13 mouse cellular contexts compared by ENCODE assay signal in the genomic region with DNA sequence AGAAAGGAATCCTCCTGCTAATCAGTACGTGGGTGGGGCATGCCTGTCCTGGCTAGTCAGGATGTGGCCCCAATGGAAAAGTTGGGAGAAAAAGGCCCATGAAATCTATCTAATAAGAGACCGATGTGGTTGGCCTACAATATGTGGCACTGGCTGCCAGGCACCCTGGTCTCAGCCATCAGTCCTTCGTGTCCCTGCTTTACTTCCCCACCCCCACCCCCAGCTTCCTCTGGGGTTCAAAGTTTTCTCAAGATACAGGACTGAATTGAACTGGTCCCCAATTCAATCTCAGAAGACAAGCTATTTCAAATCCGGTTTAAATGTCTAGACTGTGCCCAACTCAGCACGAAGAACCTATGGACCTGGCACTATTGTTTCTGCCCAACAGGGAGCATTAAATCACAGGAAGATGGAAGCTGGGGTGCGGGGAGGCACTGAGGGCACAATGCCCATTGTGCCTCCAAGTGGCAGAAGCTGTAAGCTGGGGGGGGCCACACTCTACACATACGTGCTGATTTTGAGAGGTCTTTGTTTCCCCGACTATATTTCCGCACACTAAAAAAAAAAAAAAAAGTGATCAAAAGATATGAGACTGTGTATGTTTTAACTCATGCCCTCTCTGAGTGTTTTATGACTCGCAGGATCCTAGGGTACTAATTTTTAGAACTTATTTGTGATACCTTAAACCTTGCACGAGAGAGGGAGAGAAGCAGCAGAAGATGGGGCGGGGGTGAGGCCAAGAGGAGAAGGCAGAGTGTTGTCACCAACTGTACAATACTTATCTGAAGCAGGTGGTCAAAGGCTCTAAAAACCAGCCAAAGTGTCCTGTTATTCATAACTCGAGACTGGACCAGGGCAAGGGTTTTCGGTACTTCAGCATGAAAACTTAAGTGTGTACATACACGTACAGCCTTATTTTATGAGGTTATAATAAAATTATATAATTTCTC.
DNase-seq lines count a peak whose midpoint lies in the region; ATAC-seq and TF ChIP-seq lines count a peak whose summit lies in the region.
"Had no signal": no experiment of that assay in that cellular context is flagged by ENCODE, and none has a peak within 500 bp of the region (broad histone marks: within the 10 kb centered on the region; RNA-seq: fewer than 3 reads in every experiment).

No protein-coding gene starts in this region.

- H3K4me3 ChIP-seq in forebrain, embryonic 11.5 days (ENCODE audit: low read depth, low read length) = no peak overlapping the region
- no peak overlapping the region for H3K4me3 ChIP-seq in forebrain, embryonic 16.5 days (replicated peaks; ENCODE audit: low read length)
- H3K4me3 ChIP-seq in hindbrain, postnatal 0 days (ENCODE audit: low read length) = no peak overlapping the region
- H3K4me3 ChIP-seq: heart, embryonic 10.5 days; megakaryocyte, embryonic 14.5 days had no signal

- no peak for ATAC-seq in forebrain, embryonic 11.5 days (replicated peaks; ENCODE audit: low FRiP score)
- ATAC-seq in forebrain, embryonic 16.5 days = no peak
- peak; percentile 73 for ATAC-seq in hindbrain, postnatal 0 days

- H3K9me3 ChIP-seq in forebrain, embryonic 11.5 days (ENCODE audit: control insufficient read depth, low read length) = no peaks in the 10 kb centered on the region
- no peaks in the 10 kb centered on the region for H3K9me3 ChIP-seq in forebrain, embryonic 16.5 days (ENCODE audit: control insufficient read depth, low read length)
- no peaks in the 10 kb centered on the region for H3K9me3 ChIP-seq in hindbrain, postnatal 0 days (ENCODE audit: low read length)
- H3K9me3 ChIP-seq: heart, embryonic 10.5 days; megakaryocyte, embryonic 14.5 days had no signal

- H3K36me3 ChIP-seq in forebrain, embryonic 11.5 days (ENCODE audit: control insufficient read depth, insufficient read depth, low read length) = no peaks in the 10 kb centered on the region
- no peaks in the 10 kb centered on the region for H3K36me3 ChIP-seq in forebrain, embryonic 16.5 days (ENCODE audit: control insufficient read depth, insufficient read depth)
- no peaks in the 10 kb centered on the region for H3K36me3 ChIP-seq in hindbrain, postnatal 0 days (ENCODE audit: insufficient read depth, low read length)
- H3K36me3 ChIP-seq: heart, embryonic 10.5 days had no signal

- 58% methylated on average over 15 of the region's 15 CpGs for WGBS in forebrain, embryonic 11.5 days
- 56% methylated on average over 15 of the region's 15 CpGs for WGBS in forebrain, embryonic 16.5 days
- WGBS in hindbrain, postnatal 0 days = 49% methylated on average over 15 of the region's 15 CpGs

- no peak for TF ChIP-seq POLR2A in brain, embryonic 14.5 days (IDR thresholded peaks at IDR 0.05; ENCODE audit: borderline replicate concordance, extremely low read depth, insufficient read depth, insufficient read length, poor library complexity, severe bottlenecking)

- peak; percentile 46 for DNase-seq in forebrain, embryonic 11.5 days (ENCODE audit: low spot score)
- DNase-seq in brain, embryonic 14.5 days (ENCODE audit: low read depth) = peak; percentile 69
- peak; percentile 78 to 91 for DNase-seq in cerebellum, postnatal 14 days
- peak; percentile 75 for DNase-seq in hindbrain, postnatal 0 days (ENCODE audit: low spot score)
- no peak for DNase-seq in layer of hippocampus, postnatal 14 days (ENCODE audit: low spot score in 2 of 2)
- no peak for DNase-seq in lung, postnatal 14 days
- no peak for DNase-seq in thymus, postnatal 14 days
- DNase-seq: heart, postnatal 36 days; kidney, adult 8-10 months; right cerebral cortex, postnatal 4 days had no signal

- TF ChIP-seq CTCF in brain, embryonic 14.5 days (IDR thresholded peaks at IDR 0.05; ENCODE audit: borderline replicate concordance, extremely low read depth, insufficient read depth, insufficient read length) = no peak
- TF ChIP-seq CTCF in hindbrain, postnatal 0 days (IDR thresholded peaks at IDR 0.05; ENCODE audit: low read depth) = no peak

- no peak overlapping the region for H3K9ac ChIP-seq in forebrain, embryonic 11.5 days (ENCODE audit: low read length)
- H3K9ac ChIP-seq in forebrain, embryonic 16.5 days (replicated peaks; ENCODE audit: low read depth, low read length) = no peak overlapping the region
- peak overlapping the region; percentile 50; the same call in 1 of the 2 replicates for H3K9ac ChIP-seq in hindbrain, postnatal 0 days (replicated peaks; ENCODE audit: low read length)

- H3K4me1 ChIP-seq in forebrain, embryonic 11.5 days (replicated peaks; ENCODE audit: control insufficient read depth, insufficient read depth, low read length) = peaks cover 13% of the 10 kb centered on the region
- H3K4me1 ChIP-seq in forebrain, embryonic 16.5 days (replicated peaks; ENCODE audit: control insufficient read depth, insufficient read depth, low read length) = peaks cover 11% of the 10 kb centered on the region
- H3K4me1 ChIP-seq in hindbrain, postnatal 0 days (ENCODE audit: insufficient read depth, low read length) = no peaks in the 10 kb centered on the region
- H3K4me1 ChIP-seq: megakaryocyte, embryonic 14.5 days had no signal

- peak overlapping the region; percentile 21; the same call in 1 of the 2 replicates for H3K27ac ChIP-seq in forebrain, embryonic 11.5 days (ENCODE audit: low read depth, low read length)
- no peak overlapping the region for H3K27ac ChIP-seq in forebrain, embryonic 16.5 days (ENCODE audit: low read length)
- H3K27ac ChIP-seq in hindbrain, postnatal 0 days = peak overlapping the region; percentile 70
- H3K27ac ChIP-seq: heart, embryonic 10.5 days had no signal

- peaks cover 3% of the 10 kb centered on the region for H3K27me3 ChIP-seq in forebrain, embryonic 11.5 days (ENCODE audit: control insufficient read depth, insufficient read depth, low read length)
- H3K27me3 ChIP-seq in forebrain, embryonic 16.5 days (replicated peaks; ENCODE audit: control insufficient read depth, insufficient read depth, low read length) = peaks cover 2% of the 10 kb centered on the region
- H3K27me3 ChIP-seq in hindbrain, postnatal 0 days (ENCODE audit: insufficient read depth, low read length) = peaks cover 8% of the 10 kb centered on the region; the same call in 1 of the 2 replicates
- H3K27me3 ChIP-seq: megakaryocyte, embryonic 14.5 days had no signal

- H3K4me2 ChIP-seq in forebrain, embryonic 11.5 days (ENCODE audit: low read depth, low read length, severe bottlenecking) = no peak overlapping the region
- no peak overlapping the region for H3K4me2 ChIP-seq in forebrain, embryonic 16.5 days (ENCODE audit: low read length)
- H3K4me2 ChIP-seq in hindbrain, postnatal 0 days (ENCODE audit: low read depth, low read length) = peak overlapping the region; percentile 36

Comparison
In these comparisons a context has a peak if more than half of its experiments do, and no peak if none do; other contexts are left out.
1. DNase-seq: peak in forebrain, embryonic 11.5 days (single experiment), brain, embryonic 14.5 days (single experiment), cerebellum, postnatal 14 days (2 of 2) and hindbrain, postnatal 0 days (single experiment); none in layer of hippocampus, postnatal 14 days (0 of 2), lung, postnatal 14 days (single experiment) and thymus, postnatal 14 days (single experiment).